Mouse (Mus musculus) common myeloid progenitor, adult 5-6 weeks (primary cell): Measurements from ENCODE around the gene Slc22a2. TPM values are rescaled to one million over a fixed set of nuclear protein-coding genes. Genes with fewer than 3 reads are reported as not detected.
A peak's percentile ranks its signal among the peaks of the same experiment; 100 is the strongest.
"Not testable (repeated sequence)": the region's sequence is repeated elsewhere in the genome, so short reads cannot be mapped to it uniquely, and the experiment has no call there.

Source experiments
- ATAC-seq: replicated peaks from 2 replicates; pipeline ENCODE4 v1.8.0; 2016; ENCODE audit warnings: low read depth, mild to moderate bottlenecking, moderate TSS enrichment, inconsistent platforms; ENCODE audit not compliant: poor library complexity, severe bottlenecking
- total RNA-seq: library from RNA; stranded (forward); fragments of 200-1000, 187-1606 nt; gene quantifications from 2 replicates; pipeline ENCODE4 v1.2.3, GENCODE M21; 2017

Slc22a2 gene
- total RNA-seq = not detected in 2 replicates

GRCm38 (mm10) chr17:12583991-12584390 lies at the start of gene Slc22a2:
TSS of gene Slc22a2 (plus strand) at chr17:12584132.
- ATAC-seq = no peak

GRCm38 (mm10) chr17:12534353-12535145 lies 49.4 kb upstream of the Slc22a2 start:
- ATAC-seq = peak; percentile 73

- ATAC-seq = no peak
These were observed 21.7 kb upstream of the Slc22a2 start for GRCm38 (mm10) chr17:12562215-12562614.

GRCm38 (mm10) chr17:12564481-12565000 lies 19.4 kb upstream of the Slc22a2 start:
- not testable (repeated sequence) for ATAC-seq

GRCm38 (mm10) chr17:12565443-12565842 lies 18.5 kb upstream of the Slc22a2 start:
- no peak for ATAC-seq

- no peak for ATAC-seq
These were observed 12.6 kb upstream of the Slc22a2 start for GRCm38 (mm10) chr17:12571316-12571715.

- ATAC-seq = no peak
These were observed 11.9 kb upstream of the Slc22a2 start for GRCm38 (mm10) chr17:12571924-12572463.

GRCm38 (mm10) chr17:12575391-12575790 lies 8.5 kb upstream of the Slc22a2 start:
- ATAC-seq = peak; percentile 68

GRCm38 (mm10) chr17:12577096-12577495 lies 6.8 kb upstream of the Slc22a2 start:
- ATAC-seq = no peak

GRCm38 (mm10) chr17:12585366-12585765 lies 1.4 kb downstream of the Slc22a2 start:
- no peak for ATAC-seq

- no peak for ATAC-seq
These were observed 3.0 kb downstream of the Slc22a2 start for GRCm38 (mm10) chr17:12586966-12587365.

- ATAC-seq = no peak
These were observed 4.9 kb downstream of the Slc22a2 start for GRCm38 (mm10) chr17:12588801-12589247.

- no peak for ATAC-seq
These were observed 7.1 kb downstream of the Slc22a2 start for GRCm38 (mm10) chr17:12590911-12591625.

- no peak for ATAC-seq
These were observed 12.0 kb downstream of the Slc22a2 start for GRCm38 (mm10) chr17:12595846-12596515.

GRCm38 (mm10) chr17:12606634-12607033 lies 22.7 kb downstream of the Slc22a2 start:
- peak; percentile 83 for ATAC-seq

- no peak for ATAC-seq
These were observed 23.3 kb downstream of the Slc22a2 start for GRCm38 (mm10) chr17:12607202-12607601.

GRCm38 (mm10) chr17:12614511-12615385 lies 30.8 kb downstream of the Slc22a2 start:
- no peak for ATAC-seq

- no peak for ATAC-seq
These were observed 31.5 kb downstream of the Slc22a2 start for GRCm38 (mm10) chr17:12615429-12615828.

- no peak for ATAC-seq
These were observed 35.7 kb downstream of the Slc22a2 start for GRCm38 (mm10) chr17:12619641-12620040.
